Mouse (Mus musculus): Measurements from ENCODE around the gene Rerg. TPM values are rescaled to one million over a fixed set of nuclear protein-coding genes. Genes with fewer than 3 reads are reported as not detected.
A peak's percentile ranks its signal among the peaks of the same experiment; 100 is the strongest.

Rerg gene
- 0.48 and 1.1 TPM in 2 replicates for total RNA-seq (2012; rRNA removed)

DNA sequence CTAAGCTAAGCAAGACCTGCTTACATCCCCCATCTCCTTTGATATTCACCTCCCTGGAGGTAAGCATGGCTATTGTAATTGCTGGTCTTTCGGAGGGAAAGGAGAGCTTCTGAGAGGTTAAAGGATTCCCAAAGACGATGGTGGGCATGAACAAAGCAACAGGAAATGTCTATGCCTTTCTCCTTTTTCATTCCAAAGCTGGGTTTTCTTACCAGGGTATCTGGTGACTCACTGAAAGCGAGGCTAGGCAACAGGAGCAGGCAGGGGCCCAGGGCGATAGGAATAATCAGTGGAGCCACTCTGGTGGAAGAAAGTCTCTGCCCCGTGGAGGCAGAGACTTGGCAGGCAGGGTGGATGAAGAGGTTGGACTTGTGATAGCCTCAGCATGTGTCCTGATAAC is at the start of gene Rerg:
Gene Rerg (minus strand): TSS at position 272 of the 400 bp plus-strand sequence.
- in situ Hi-C loops (cut with MboI; ENCODE audit: low sequenced_read_pairs in 2 of 2, unreplicated experiment in 2 of 2) = no loop called here
- Histone ChIP-seq H3K27ac (ENCODE audit: insufficient read depth, low read depth, low read length, poor library complexity, severe bottlenecking) (peak within 1 kb of the TSS; percentile 76; the same call in 1 of the 2 replicates), H3K9me3 (ENCODE audit: control insufficient read depth, insufficient read depth, low read depth, low read length) (no peaks in the 10 kb centered on the region), H3K36me3 (ENCODE audit: control insufficient read depth, insufficient read depth, low read length, poor library complexity, severe bottlenecking) (no peaks in the 10 kb centered on the region), H3K4me1 (ENCODE audit: control insufficient read depth in 2 of 2, insufficient read depth in 2 of 2, low read length in 2 of 2, poor library complexity in 1 of 2) (peaks cover 0 to 3% of the 10 kb centered on the region in 2 experiments; a peak in 2 of 4 replicates), H3K9ac (ENCODE audit: insufficient read depth, low read depth, low read length, poor library complexity, severe bottlenecking) (peak within 1 kb of the TSS; percentile 82), H3K4me3 (ENCODE audit: insufficient read depth in 1 of 2, low read depth in 1 of 2, low read length in 2 of 2, poor library complexity in 1 of 2, severe bottlenecking in 1 of 2) (peak within 1 kb of the TSS; percentile 50 to 70)
- DNase-seq (ENCODE audit: low read depth, low spot score) = peak; percentile 71
- TF ChIP-seq MAFK (IDR thresholded peaks at IDR 0.05; ENCODE audit: insufficient read depth, low read depth, low read length) = no peak
- no peak for TF ChIP-seq HCFC1 (IDR thresholded peaks at IDR 0.05; ENCODE audit: borderline replicate concordance, insufficient read depth, low read length)
- TF ChIP-seq CHD2 (IDR thresholded peaks at IDR 0.05; ENCODE audit: low read depth, low read length) = no peak
- TF ChIP-seq ZNF384 (IDR thresholded peaks at IDR 0.05; ENCODE audit: low read depth, low read length) = no peak
- TF ChIP-seq ZC3H11A (IDR thresholded peaks at IDR 0.05; ENCODE audit: borderline replicate concordance, low read depth, low read length) = no peak

- H3K4me1 ChIP-seq (ENCODE audit: control insufficient read depth in 2 of 2, insufficient read depth in 2 of 2, low read length in 2 of 2, poor library complexity in 1 of 2) = no peaks in the 10 kb centered on the region
- in situ Hi-C loops (cut with MboI; ENCODE audit: low sequenced_read_pairs in 2 of 2, unreplicated experiment in 2 of 2) = no loop called here
- no peak overlapping the region for H3K4me3 ChIP-seq (ENCODE audit: insufficient read depth in 1 of 2, low read depth in 1 of 2, low read length in 2 of 2, poor library complexity in 1 of 2, severe bottlenecking in 1 of 2)
- H3K27ac ChIP-seq (ENCODE audit: insufficient read depth, low read depth, low read length, poor library complexity, severe bottlenecking) = no peak overlapping the region
- no peaks in the 10 kb centered on the region for H3K9me3 ChIP-seq (ENCODE audit: control insufficient read depth, insufficient read depth, low read depth, low read length)
- no peaks in the 10 kb centered on the region for H3K36me3 ChIP-seq (ENCODE audit: control insufficient read depth, insufficient read depth, low read length, poor library complexity, severe bottlenecking)
- H3K9ac ChIP-seq (ENCODE audit: insufficient read depth, low read depth, low read length, poor library complexity, severe bottlenecking) = no peak overlapping the region
- no peak for DNase-seq (ENCODE audit: low read depth, low spot score)
- TF ChIP-seq CHD2 (IDR thresholded peaks at IDR 0.05; ENCODE audit: low read depth, low read length) = no peak
- no peak for TF ChIP-seq ZC3H11A (IDR thresholded peaks at IDR 0.05; ENCODE audit: borderline replicate concordance, low read depth, low read length)
- TF ChIP-seq MAFK (IDR thresholded peaks at IDR 0.05; ENCODE audit: insufficient read depth, low read depth, low read length) = no peak
- TF ChIP-seq HCFC1 (IDR thresholded peaks at IDR 0.05; ENCODE audit: borderline replicate concordance, insufficient read depth, low read length) = no peak
- TF ChIP-seq ZNF384 (IDR thresholded peaks at IDR 0.05; ENCODE audit: low read depth, low read length) = no peak
These were observed 47.7 kb upstream of the Rerg start for GRCm38 (mm10) chr6:137217841-137218463.

GRCm38 (mm10) chr6:137211441-137211840 is 41.1 kb upstream of the Rerg start:
- Histone ChIP-seq H3K4me3 (ENCODE audit: insufficient read depth in 1 of 2, low read depth in 1 of 2, low read length in 2 of 2, poor library complexity in 1 of 2, severe bottlenecking in 1 of 2) (no peak overlapping the region), H3K36me3 (ENCODE audit: control insufficient read depth, insufficient read depth, low read length, poor library complexity, severe bottlenecking) (no peaks in the 10 kb centered on the region), H3K9ac (ENCODE audit: insufficient read depth, low read depth, low read length, poor library complexity, severe bottlenecking) (no peak overlapping the region), H3K9me3 (ENCODE audit: control insufficient read depth, insufficient read depth, low read depth, low read length) (no peaks in the 10 kb centered on the region), H3K27ac (ENCODE audit: insufficient read depth, low read depth, low read length, poor library complexity, severe bottlenecking) (no peak overlapping the region), H3K4me1 (ENCODE audit: control insufficient read depth in 2 of 2, insufficient read depth in 2 of 2, low read length in 2 of 2, poor library complexity in 1 of 2) (no peaks in the 10 kb centered on the region)
- no peak for DNase-seq (ENCODE audit: low read depth, low spot score)
- TF ChIP-seq ZNF384 (IDR thresholded peaks at IDR 0.05; ENCODE audit: low read depth, low read length) = no peak
- no peak for TF ChIP-seq ZC3H11A (IDR thresholded peaks at IDR 0.05; ENCODE audit: borderline replicate concordance, low read depth, low read length)
- no peak for TF ChIP-seq HCFC1 (IDR thresholded peaks at IDR 0.05; ENCODE audit: borderline replicate concordance, insufficient read depth, low read length)
- TF ChIP-seq CHD2 (IDR thresholded peaks at IDR 0.05; ENCODE audit: low read depth, low read length) = no peak
- no peak for TF ChIP-seq MAFK (IDR thresholded peaks at IDR 0.05; ENCODE audit: insufficient read depth, low read depth, low read length)
- in situ Hi-C loops (cut with MboI; ENCODE audit: low sequenced_read_pairs in 2 of 2, unreplicated experiment in 2 of 2) = no loop called here

- in situ Hi-C loops (cut with MboI; ENCODE audit: low sequenced_read_pairs in 2 of 2, unreplicated experiment in 2 of 2) = no loop called here
- H3K9ac ChIP-seq (ENCODE audit: insufficient read depth, low read depth, low read length, poor library complexity, severe bottlenecking) = no peak overlapping the region
- H3K36me3 ChIP-seq (ENCODE audit: control insufficient read depth, insufficient read depth, low read length, poor library complexity, severe bottlenecking) = no peaks in the 10 kb centered on the region
- no peaks in the 10 kb centered on the region for H3K4me1 ChIP-seq (ENCODE audit: control insufficient read depth in 2 of 2, insufficient read depth in 2 of 2, low read length in 2 of 2, poor library complexity in 1 of 2)
- no peaks in the 10 kb centered on the region for H3K9me3 ChIP-seq (ENCODE audit: control insufficient read depth, insufficient read depth, low read depth, low read length)
- H3K27ac ChIP-seq (ENCODE audit: insufficient read depth, low read depth, low read length, poor library complexity, severe bottlenecking) = no peak overlapping the region
- TF ChIP-seq CHD2 (IDR thresholded peaks at IDR 0.05; ENCODE audit: low read depth, low read length) = no peak
- TF ChIP-seq MAFK (IDR thresholded peaks at IDR 0.05; ENCODE audit: insufficient read depth, low read depth, low read length) = no peak
- TF ChIP-seq ZC3H11A (IDR thresholded peaks at IDR 0.05; ENCODE audit: borderline replicate concordance, low read depth, low read length) = no peak
- TF ChIP-seq HCFC1 (IDR thresholded peaks at IDR 0.05; ENCODE audit: borderline replicate concordance, insufficient read depth, low read length) = no peak
- no peak for TF ChIP-seq ZNF384 (IDR thresholded peaks at IDR 0.05; ENCODE audit: low read depth, low read length)
- H3K4me3 ChIP-seq (ENCODE audit: insufficient read depth in 1 of 2, low read depth in 1 of 2, low read length in 2 of 2, poor library complexity in 1 of 2, severe bottlenecking in 1 of 2) = no peak overlapping the region
- no peak for DNase-seq (ENCODE audit: low read depth, low spot score)
These were observed 40.7 kb upstream of the Rerg start for GRCm38 (mm10) chr6:137210991-137211390.
